Comparison of ENCODE assay signal across 12 mouse cellular contexts in the genomic region with DNA sequence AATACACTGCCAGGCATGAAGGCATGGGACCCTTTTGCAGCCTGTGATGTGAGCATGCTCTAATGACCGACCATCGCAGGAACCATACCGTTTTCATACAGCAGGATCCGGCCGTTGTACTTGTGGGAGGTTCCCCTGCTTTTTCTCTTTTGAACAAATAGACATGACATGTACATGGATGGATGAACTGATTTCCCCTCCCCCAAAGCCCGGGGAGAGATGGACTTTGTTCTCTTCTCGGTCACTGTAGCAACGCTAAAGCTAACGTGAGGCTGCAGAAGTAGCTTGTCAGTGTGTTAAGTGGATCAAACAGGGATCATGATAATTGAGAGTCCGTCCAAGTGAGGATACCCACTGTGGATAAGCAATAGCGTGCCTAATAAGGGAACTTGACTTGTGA.
A peak's percentile ranks its signal among the peaks of the same experiment; 100 is the strongest.
DNase-seq lines count a peak whose midpoint lies in the region; ATAC-seq and TF ChIP-seq lines count a peak whose summit lies in the region.
"Had no signal": no experiment of that assay in that cellular context is flagged by ENCODE, and none has a peak within 500 bp of the region (broad histone marks: within the 10 kb centered on the region; RNA-seq: fewer than 3 reads in every experiment).

No protein-coding gene starts in this region.

- no peak for TF ChIP-seq CTCF in forebrain, postnatal 0 days (IDR thresholded peaks at IDR 0.05; ENCODE audit: low read depth)

- ATAC-seq in hindbrain, embryonic 14.5 days (ENCODE audit: low FRiP score), result no peak
- no peak for ATAC-seq in neural tube, embryonic 15.5 days (ENCODE audit: low FRiP score)
- no peak for ATAC-seq in forebrain, postnatal 0 days
- ATAC-seq: CD4-positive, CD25-positive, alpha-beta regulatory T cell, adult 4 months had no signal

- peaks cover 23% of the 10 kb centered on the region for H3K4me1 ChIP-seq in hindbrain, embryonic 14.5 days (replicated peaks; ENCODE audit: control insufficient read depth, insufficient read depth, low read length)
- H3K4me1 ChIP-seq in neural tube, embryonic 15.5 days, result peaks cover 19% of the 10 kb centered on the region; the same call in 1 of the 2 replicates
- H3K4me1 ChIP-seq in forebrain, postnatal 0 days (ENCODE audit: insufficient read depth), result no peaks in the 10 kb centered on the region

- intact Hi-C loops in left cerebral cortex, postnatal 4 days (cut with DNase I), result loop anchor here (5.0 to 10.0 kb wide), 4 partner anchors 231 to 1129 kb away; no protein-coding TSS in a partner anchor
- intact Hi-C loops in left cerebral cortex, postnatal 10 days (cut with DNase I), result loop anchor here (5.0 kb wide), 3 partner anchors 229 to 1124 kb away; no protein-coding TSS in a partner anchor

- 0 out of 2 replicates have a peak overlapping the region, but pooled peaks have one; percentile 21 for H3K9ac ChIP-seq in hindbrain, embryonic 14.5 days
- no peak overlapping the region for H3K9ac ChIP-seq in neural tube, embryonic 15.5 days (replicated peaks)
- H3K9ac ChIP-seq in forebrain, postnatal 0 days, result no peak overlapping the region

- H3K36me3 ChIP-seq in hindbrain, embryonic 14.5 days (replicated peaks; ENCODE audit: control insufficient read depth, insufficient read depth), result no peaks in the 10 kb centered on the region
- no peaks in the 10 kb centered on the region for H3K36me3 ChIP-seq in neural tube, embryonic 15.5 days
- H3K36me3 ChIP-seq in forebrain, postnatal 0 days (ENCODE audit: insufficient read depth), result no peaks in the 10 kb centered on the region

- H3K27me3 ChIP-seq in hindbrain, embryonic 14.5 days (ENCODE audit: control insufficient read depth, insufficient read depth, low read length), result no peaks in the 10 kb centered on the region; the same call in 1 of the 2 replicates
- no peaks in the 10 kb centered on the region for H3K27me3 ChIP-seq in neural tube, embryonic 15.5 days (replicated peaks)
- no peaks in the 10 kb centered on the region for H3K27me3 ChIP-seq in forebrain, postnatal 0 days (ENCODE audit: insufficient read depth, low read length)

- DNase-seq in left cerebral cortex, postnatal 4 days, result peak; percentile 48
- DNase-seq in left cerebral cortex, adult 18-20 months (ENCODE audit: low spot score in 2 of 2), result no peak
- DNase-seq in hindbrain, embryonic 14.5 days (ENCODE audit: low spot score), result no peak
- DNase-seq in kidney, postnatal 10 days, result peak; percentile 56
- no peak for DNase-seq in urinary bladder, postnatal 36 days (ENCODE audit: low spot score in 2 of 2)
- no peak for DNase-seq in left cerebral cortex, postnatal 10 days (ENCODE audit: extremely low spot score in 1 of 2, low spot score in 2 of 2)
- no peak for DNase-seq in forebrain, postnatal 0 days
- DNase-seq: heart, adult 2 months; lung, postnatal 14 days had no signal

- WGBS in hindbrain, embryonic 14.5 days, result 17% methylated on average over 11 of the region's 11 CpGs
- WGBS in neural tube, embryonic 15.5 days, result 41% methylated on average over 11 of the region's 11 CpGs
- 64% methylated on average over 11 of the region's 11 CpGs for WGBS in forebrain, postnatal 0 days

- no peak overlapping the region for H3K27ac ChIP-seq in hindbrain, embryonic 14.5 days
- H3K27ac ChIP-seq in neural tube, embryonic 15.5 days (replicated peaks), result no peak overlapping the region
- no peak overlapping the region for H3K27ac ChIP-seq in forebrain, postnatal 0 days (ENCODE audit: low read depth, low read length)
- H3K27ac ChIP-seq: heart, adult 2 months had no signal

- no peak overlapping the region for H3K4me3 ChIP-seq in hindbrain, embryonic 14.5 days (replicated peaks; ENCODE audit: low read length)
- no peak overlapping the region for H3K4me3 ChIP-seq in neural tube, embryonic 15.5 days (replicated peaks)
- H3K4me3 ChIP-seq in forebrain, postnatal 0 days (ENCODE audit: low read depth, low read length), result no peak overlapping the region
- H3K4me3 ChIP-seq: heart, adult 2 months; myocyte had no signal

- no peaks in the 10 kb centered on the region for H3K9me3 ChIP-seq in hindbrain, embryonic 14.5 days (ENCODE audit: control insufficient read depth, low read length)
- no peaks in the 10 kb centered on the region for H3K9me3 ChIP-seq in neural tube, embryonic 15.5 days (replicated peaks)
- H3K9me3 ChIP-seq in forebrain, postnatal 0 days (ENCODE audit: low read length), result no peaks in the 10 kb centered on the region

- peak overlapping the region; percentile 24 for H3K4me2 ChIP-seq in hindbrain, embryonic 14.5 days (replicated peaks)
- 0 out of 2 replicates have a peak overlapping the region, but pooled peaks have one; percentile 2 for H3K4me2 ChIP-seq in neural tube, embryonic 15.5 days
- no peak overlapping the region for H3K4me2 ChIP-seq in forebrain, postnatal 0 days (ENCODE audit: low read depth)

Comparison
In these comparisons a context has a peak if more than half of its experiments do, and no peak if none do; other contexts are left out.
1. DNase-seq: peak in left cerebral cortex, postnatal 4 days (single experiment) and kidney, postnatal 10 days (single experiment); none in left cerebral cortex, adult 18-20 months (0 of 2), hindbrain, embryonic 14.5 days (single experiment), urinary bladder, postnatal 36 days (0 of 2), left cerebral cortex, postnatal 10 days (0 of 2) and forebrain, postnatal 0 days (single experiment).